Mouse (Mus musculus) forebrain, postnatal 0 days (tissue): ENCODE measurements around the gene Nr4a1. TPM values are rescaled to one million over a fixed set of nuclear protein-coding genes. Genes with fewer than 3 reads are reported as not detected.

Source experiments
- ATAC-seq: fragments of 200-750 bp; cut with Nextera tagmentation; 2 replicates; pipeline ENCODE4 v1.8.0; 2017; ENCODE audit warnings: mild to moderate bottlenecking, moderate library complexity
- DNase-seq: peaks from one replicate; pipeline ENCODE4 v3.0.0-alpha.2; 2015
- H3K27ac ChIP-seq: fragments of 300-500 bp; sonication (generic); 2 replicates; pipeline ENCODE4 v1.5.1; 2014; ENCODE audit warnings: low read depth, mild to moderate bottlenecking, antibody characterized with exemption, low read length, moderate library complexity, mixed read lengths
- H3K27me3 ChIP-seq: fragments of 300-500 bp; sonication (generic); 2 replicates; pipeline ENCODE4 v1.6.1; 2014; ENCODE audit warnings: mild to moderate bottlenecking, low read length, mixed read lengths; ENCODE audit not compliant: insufficient read depth
- H3K36me3 ChIP-seq: fragments of 300-500 bp; sonication (generic); 2 replicates; pipeline ENCODE4 v1.6.1; 2014; ENCODE audit warnings: mild to moderate bottlenecking, moderate library complexity; ENCODE audit not compliant: insufficient read depth
- H3K4me1 ChIP-seq: fragments of 300-500 bp; sonication (generic); 2 replicates; pipeline ENCODE4 v1.6.1; 2014; ENCODE audit warnings: antibody characterized with exemption; ENCODE audit not compliant: insufficient read depth
- H3K4me2 ChIP-seq: fragments of 300-500 bp; sonication (generic); 2 replicates; pipeline ENCODE4 v1.6.1; 2014; ENCODE audit warnings: low read depth, mild to moderate bottlenecking, moderate library complexity
- H3K4me3 ChIP-seq: fragments of 300-500 bp; sonication (generic); 2 replicates; pipeline ENCODE4 v1.5.1; 2014; ENCODE audit warnings: low read depth, low read length, mixed read lengths
- H3K9ac ChIP-seq: fragments of 300-500 bp; sonication (generic); 2 replicates; pipeline ENCODE4 v1.6.1; 2014; ENCODE audit warnings: mild to moderate bottlenecking
- H3K9me3 ChIP-seq: fragments of 300-500 bp; sonication (generic); 2 replicates; pipeline ENCODE4 v1.6.1; 2016; ENCODE audit warnings: low read length
- CTCF ChIP-seq: sonication (generic); IDR thresholded peaks from 2 replicates; pipeline ENCODE4 v1.5.1; 2016; ENCODE audit warnings: antibody characterized with exemption, control low read depth, low read depth
- WGBS: fragments of 180-500 bp; shearing (Covaris S2); extraction: QIAGEN DNeasy Blood & Tissue Kit; methylation state at CpG from one replicate; pipeline ENCODE4 v1.1.7; 2014; 5-methylcytosine and 5-hydroxymethylcytosine counted together
- polyA plus RNA-seq: library from polyadenylated mRNA; unstranded; fragments of >200 nt; fragmentation: Nextera tagmentation; extraction: Ambion mirVana; gene quantifications from 2 replicates; pipeline ENCODE4 v1.2.1, GENCODE M21; 2015
- total RNA-seq: library from RNA; depleted of rRNA; stranded (reverse); fragments of >200 nt; gene quantifications from 2 replicates; pipeline ENCODE4 v1.2.3, GENCODE M21; 2014

Nr4a1 gene
- total and polyA plus RNA-seq, 2 experiments from 2014 or later = 8.5 to 9.6 TPM

- 0 out of 2 replicates have a peak, but pooled peaks cover 5% of the 10 kb centered on the region for H3K36me3 ChIP-seq
- peak; percentile 36; the same call in 1 of the 2 replicates for TF ChIP-seq CTCF
- DNase-seq = peak; percentile 82
- H3K27me3 ChIP-seq = peaks cover 5% of the 10 kb centered on the region
- H3K9me3 ChIP-seq = no peaks in the 10 kb centered on the region
- H3K4me2 ChIP-seq = peak overlapping the region; percentile 79
- peak overlapping the region; percentile 43 for H3K4me3 ChIP-seq
- peak overlapping the region; percentile 52 for H3K9ac ChIP-seq
- 3% methylated on average over 54 of the region's 57 CpGs for WGBS
- peaks cover 7% of the 10 kb centered on the region; the same call in 1 of the 2 replicates for H3K4me1 ChIP-seq
- peak; percentile 90 for ATAC-seq
- no peak overlapping the region for H3K27ac ChIP-seq
Measured at GRCm38 (mm10) chr15:101266132-101266963, 12.3 kb downstream of the Nr4a1 start.

DNA sequence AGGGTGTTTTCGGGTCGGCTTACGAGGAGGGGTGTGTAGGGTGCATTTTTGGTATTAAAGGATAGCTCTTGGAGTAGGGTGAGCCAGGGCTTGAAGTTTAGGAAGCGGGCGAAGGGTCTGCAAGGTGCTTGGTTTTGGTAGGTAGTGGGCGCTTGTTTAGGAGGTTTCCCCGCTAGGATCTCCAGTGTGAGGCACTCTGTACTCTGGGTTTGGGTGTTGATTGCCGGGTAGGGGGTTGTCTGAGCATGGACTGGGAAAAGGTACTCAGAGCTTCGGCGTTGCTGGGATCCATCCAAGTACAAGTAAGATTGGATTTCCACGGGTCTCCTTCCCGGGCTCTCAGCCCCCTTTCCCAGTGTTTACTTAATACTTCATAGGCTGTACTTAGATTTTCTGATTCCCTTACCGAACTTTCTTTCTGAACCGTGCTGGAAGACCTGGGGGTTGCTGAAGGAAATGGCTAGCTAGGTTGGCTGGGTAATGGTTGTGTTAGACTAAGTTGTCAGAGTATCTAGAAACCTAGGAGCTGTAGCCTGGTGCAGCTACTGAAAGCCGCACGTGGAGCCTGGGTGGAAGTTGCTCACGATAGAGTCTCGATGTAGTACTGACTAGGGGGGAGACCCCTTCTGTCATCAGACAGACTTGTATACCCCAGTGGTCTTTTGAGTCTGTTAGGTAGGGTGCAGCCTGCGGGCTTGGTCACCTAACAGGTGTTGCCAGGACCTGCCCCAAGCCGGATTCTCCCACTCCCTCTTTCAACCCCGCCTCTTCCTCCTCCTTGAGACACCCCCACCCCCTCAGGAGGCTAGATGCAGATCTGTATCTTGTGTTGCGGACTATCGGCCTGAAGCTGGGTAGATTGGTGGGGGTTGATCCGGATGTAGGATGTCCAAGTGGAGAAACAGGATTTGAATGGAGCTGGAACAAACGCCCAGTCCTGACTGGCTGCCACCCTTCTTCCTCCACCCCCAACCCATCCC is 13.3 kb downstream of the Nr4a1 start:
- ATAC-seq = no peak
- Histone ChIP-seq H3K9ac (peak overlapping the region; percentile 52; the same call in 1 of the 2 replicates), H3K4me3 (peak overlapping the region; percentile 43), H3K36me3 (peaks cover 8% of the 10 kb centered on the region), H3K27ac (no peak overlapping the region), H3K4me1 (peaks cover 7% of the 10 kb centered on the region; the same call in 1 of the 2 replicates), H3K27me3 (peaks cover 5% of the 10 kb centered on the region), H3K4me2 (peak overlapping the region; percentile 79), H3K9me3 (no peaks in the 10 kb centered on the region)
- 7% methylated on average over 25 of the region's 25 CpGs for WGBS
- peak; percentile 26 for DNase-seq
- TF ChIP-seq CTCF = no peak

GRCm38 (mm10) chr15:101270101-101270820 is 16.2 kb downstream of the Nr4a1 start:
- no peak for ATAC-seq
- DNase-seq = no peak
- WGBS = 92% methylated on average over 29 of the region's 29 CpGs
- H3K4me2 ChIP-seq = no peak overlapping the region
- H3K27ac ChIP-seq = no peak overlapping the region
- H3K4me3 ChIP-seq = no peak overlapping the region
- H3K9me3 ChIP-seq = no peaks in the 10 kb centered on the region
- peaks cover 29% of the 10 kb centered on the region for H3K36me3 ChIP-seq
- H3K4me1 ChIP-seq = peaks cover 7% of the 10 kb centered on the region; the same call in 1 of the 2 replicates
- no peak for TF ChIP-seq CTCF
- H3K27me3 ChIP-seq = peaks cover 5% of the 10 kb centered on the region
- H3K9ac ChIP-seq = no peak overlapping the region

DNA sequence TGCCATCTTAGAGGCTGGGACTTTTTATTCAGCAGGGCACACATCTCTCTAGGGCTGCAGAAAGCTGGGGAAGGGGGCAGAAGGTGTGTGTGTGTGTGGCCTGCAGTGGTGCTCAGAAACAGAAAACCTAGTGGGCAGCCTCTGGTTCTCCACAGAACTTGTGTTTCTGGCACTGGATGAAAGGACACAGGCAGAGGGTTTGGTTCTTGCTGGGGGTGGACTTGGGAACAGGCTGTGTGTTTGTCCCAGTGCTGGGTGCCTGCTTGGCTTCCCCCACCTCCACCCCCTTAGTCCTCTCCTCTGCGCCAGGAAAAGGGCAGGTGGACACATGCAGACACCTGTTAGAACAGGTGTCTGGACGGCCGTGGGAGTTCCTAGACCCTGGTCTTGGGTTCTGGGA is 17.0 kb downstream of the Nr4a1 start:
- DNase-seq (no peak), ATAC-seq (no peak)
- H3K27me3 ChIP-seq = no peaks in the 10 kb centered on the region
- H3K4me1 ChIP-seq = peaks cover 1% of the 10 kb centered on the region; the same call in 1 of the 2 replicates
- H3K4me3 ChIP-seq = no peak overlapping the region
- peaks cover 29% of the 10 kb centered on the region for H3K36me3 ChIP-seq
- H3K9me3 ChIP-seq = no peaks in the 10 kb centered on the region
- no peak overlapping the region for H3K4me2 ChIP-seq
- no peak for TF ChIP-seq CTCF
- no peak overlapping the region for H3K27ac ChIP-seq
- no peak overlapping the region for H3K9ac ChIP-seq
- WGBS = 79% methylated on average over 3 of the region's 3 CpGs

- Histone ChIP-seq H3K36me3 (peaks cover 29% of the 10 kb centered on the region), H3K27me3 (no peaks in the 10 kb centered on the region), H3K4me3 (no peak overlapping the region), H3K4me2 (no peak overlapping the region), H3K27ac (no peak overlapping the region), H3K4me1 (no peaks in the 10 kb centered on the region), H3K9me3 (no peaks in the 10 kb centered on the region), H3K9ac (no peak overlapping the region)
- 73% methylated on average over 15 of the region's 15 CpGs for WGBS
- TF ChIP-seq CTCF = no peak
- ATAC-seq = peak; percentile 28; the same call in 1 of the 2 replicates
- no peak for DNase-seq
Measured at GRCm38 (mm10) chr15:101271513-101271912, 17.4 kb downstream of the Nr4a1 start.

DNA sequence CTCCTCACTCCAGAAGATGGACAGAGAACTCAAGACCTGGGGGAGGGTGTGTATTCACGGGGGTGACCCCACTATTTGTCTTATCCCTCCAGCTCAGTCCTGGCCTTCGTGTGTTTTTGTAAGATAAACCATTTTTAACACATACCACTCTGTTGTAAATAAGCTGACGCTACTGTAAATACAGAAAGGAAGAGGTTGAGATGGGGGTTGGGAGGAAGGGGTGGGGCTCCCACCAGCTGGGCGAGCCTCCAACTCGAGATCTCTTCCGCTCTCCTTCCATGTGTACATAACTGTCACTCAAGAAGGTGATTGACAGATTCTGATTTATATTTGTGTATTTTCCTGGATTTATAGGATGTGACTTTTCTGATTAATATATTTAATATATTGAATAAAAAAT is 20.3 kb downstream of the Nr4a1 start:
- no peak for TF ChIP-seq CTCF
- Histone ChIP-seq H3K27ac (no peak overlapping the region), H3K4me2 (no peak overlapping the region), H3K36me3 (peaks cover 29% of the 10 kb centered on the region), H3K4me3 (no peak overlapping the region), H3K9me3 (no peaks in the 10 kb centered on the region), H3K9ac (no peak overlapping the region), H3K27me3 (no peaks in the 10 kb centered on the region), H3K4me1 (no peaks in the 10 kb centered on the region)
- DNase-seq (no peak), ATAC-seq (no peak)
- WGBS = 68% methylated on average over 6 of the region's 6 CpGs
